Mouse (Mus musculus) stomach, postnatal 0 days (tissue): ENCODE results near the gene Fndc9.

Experiments
- CTCF ChIP-seq: IDR thresholded peaks from 2 replicates; pipeline ENCODE4 v1.5.1; 2016; ENCODE audit warnings: antibody characterized with exemption, low read depth, mild to moderate bottlenecking, moderate library complexity
- EP300 ChIP-seq: optimal IDR thresholded peaks from 2 replicates; pipeline ENCODE3; 2016; ENCODE audit warnings: antibody characterized with exemption

- peak; percentile 94 for TF ChIP-seq CTCF
- no peak for TF ChIP-seq EP300
These were observed 16.7 kb downstream of the Fndc9 start for GRCm38 (mm10) chr11:46251994-46252393.
